Mouse (Mus musculus) mature B cell (primary cell): ENCODE results near the gene Cnot8.

ENCODE experiments used
- in situ Hi-C: fragments of 300-500 bp; cut with MboI; formaldehyde crosslinking; loops from 2 replicates; pipeline ENCODE4 v1.14.3; 2019

The Cnot8 gene

DNA sequence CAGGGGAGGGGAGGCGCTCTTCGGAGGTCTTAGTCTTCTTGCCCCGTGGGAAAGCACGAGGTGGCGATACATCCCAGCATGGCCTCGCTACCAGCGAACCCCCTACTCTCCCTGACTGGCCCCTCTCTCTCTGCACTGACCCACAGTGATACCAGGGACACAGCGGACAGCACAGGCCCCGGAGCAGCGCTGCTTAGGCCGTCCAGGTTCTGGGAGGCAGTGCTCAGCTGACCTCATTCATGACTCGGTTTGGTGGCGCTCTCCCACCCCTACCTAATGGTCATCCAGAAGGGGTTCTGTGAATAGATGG is 654 bp upstream of the Cnot8 start:
- in situ Hi-C loops = loop anchor here (10.0 kb wide), 1 partner anchor 88 kb away; no protein-coding TSS in a partner anchor

DNA sequence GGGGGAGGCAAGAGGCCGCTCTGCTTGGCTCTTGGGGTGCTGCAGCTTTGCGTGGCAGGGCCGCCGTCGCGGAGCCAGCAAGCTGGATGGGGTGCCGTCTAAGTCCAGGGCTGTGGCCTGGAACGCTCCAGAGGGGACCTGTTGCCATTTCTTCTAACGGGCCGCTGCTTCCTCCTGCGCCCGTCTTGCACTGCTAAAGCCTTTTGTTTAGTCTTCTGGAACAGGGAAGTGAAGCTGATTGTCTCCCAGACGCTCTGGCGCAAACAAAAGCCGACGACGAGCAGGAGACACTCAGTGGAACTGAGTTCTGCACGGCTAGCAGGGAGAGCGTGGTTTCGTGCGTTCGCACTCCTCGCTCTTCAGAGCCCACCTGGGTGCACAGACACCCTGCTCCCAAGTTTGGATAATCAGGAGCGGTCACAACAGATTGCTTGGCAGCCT is 418 bp downstream of the Cnot8 start:
- in situ Hi-C loops = loop anchor here (10.0 kb wide), 1 partner anchor 90 kb away; no protein-coding TSS in a partner anchor

DNA sequence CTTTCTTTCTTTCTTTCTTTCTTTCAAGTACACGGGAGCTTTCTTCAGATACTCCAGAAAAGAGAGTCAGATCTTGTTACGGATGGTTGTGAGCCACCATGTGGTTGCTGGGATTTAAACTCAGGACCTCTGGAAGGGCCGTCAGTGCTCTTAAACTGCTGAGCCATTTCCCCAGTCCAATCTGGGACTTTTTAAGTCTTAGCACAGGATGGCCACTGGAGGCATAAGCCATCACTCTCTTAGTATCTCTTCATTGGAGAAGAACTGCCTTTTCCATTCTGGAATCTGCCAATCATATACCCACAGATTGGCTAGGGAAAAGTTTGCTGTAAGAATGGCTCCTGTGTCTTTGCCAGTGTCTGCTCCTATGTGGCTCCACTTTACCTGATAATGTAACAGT is 3.1 kb downstream of the Cnot8 start:
- in situ Hi-C loops = loop anchor here (10.0 kb wide), 1 partner anchor 92 kb away; no protein-coding TSS in a partner anchor

DNA sequence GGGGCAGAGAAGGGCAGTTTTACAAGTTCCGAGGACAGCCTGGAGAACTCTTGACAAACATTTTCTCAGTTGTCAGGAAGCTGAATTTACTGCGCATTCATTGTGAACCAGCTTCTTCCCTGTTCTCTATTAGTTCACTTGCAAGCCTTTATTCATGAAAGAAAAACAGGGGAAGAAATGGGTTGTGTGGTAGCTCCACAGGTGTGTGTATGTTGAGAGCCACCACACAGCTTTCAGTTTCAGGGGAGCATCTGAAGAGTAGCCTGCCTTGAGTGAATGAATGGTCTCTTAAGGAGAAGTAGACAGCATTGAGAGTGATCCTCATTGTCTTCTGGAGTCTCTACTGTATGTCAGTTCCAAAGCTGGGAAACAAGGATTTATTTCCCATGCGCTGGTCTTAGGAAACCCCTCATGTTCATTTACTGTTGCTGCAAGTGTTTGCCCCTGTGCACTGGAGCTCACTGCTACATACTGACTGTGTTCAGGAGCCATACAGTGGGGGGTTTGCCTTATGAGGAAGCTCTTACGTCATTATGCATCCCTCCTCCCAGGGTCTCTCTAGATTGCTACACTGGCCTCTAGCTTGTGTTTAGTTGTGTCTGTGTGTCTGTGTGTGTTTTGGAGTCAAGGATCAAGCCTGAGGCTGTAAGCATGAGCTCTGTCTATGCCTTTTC is 3.8 kb downstream of the Cnot8 start:
- in situ Hi-C loops = loop anchor here (10.0 kb wide), 1 partner anchor 93 kb away; no protein-coding TSS in a partner anchor

DNA sequence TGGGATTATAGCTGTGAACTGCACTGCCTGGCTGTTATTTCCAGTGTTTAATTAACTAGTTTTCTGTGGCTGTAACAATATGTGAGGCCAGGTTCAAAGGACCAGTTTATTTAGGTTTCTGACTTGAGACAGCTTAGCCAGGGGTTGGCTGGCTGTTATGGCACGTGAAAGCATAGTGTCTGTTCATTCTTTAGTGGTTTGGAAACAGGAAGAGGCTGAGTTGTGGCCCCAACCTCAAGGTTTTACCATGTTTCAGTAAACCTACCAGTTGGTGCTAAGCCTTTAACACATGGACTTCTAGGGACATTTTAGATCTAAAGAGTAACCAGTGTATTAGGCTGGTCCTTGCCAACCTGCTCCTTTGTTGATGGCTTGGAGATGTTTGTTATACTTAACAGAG is 12.6 kb downstream of the Cnot8 start:
- in situ Hi-C loops = no loop called here

DNA sequence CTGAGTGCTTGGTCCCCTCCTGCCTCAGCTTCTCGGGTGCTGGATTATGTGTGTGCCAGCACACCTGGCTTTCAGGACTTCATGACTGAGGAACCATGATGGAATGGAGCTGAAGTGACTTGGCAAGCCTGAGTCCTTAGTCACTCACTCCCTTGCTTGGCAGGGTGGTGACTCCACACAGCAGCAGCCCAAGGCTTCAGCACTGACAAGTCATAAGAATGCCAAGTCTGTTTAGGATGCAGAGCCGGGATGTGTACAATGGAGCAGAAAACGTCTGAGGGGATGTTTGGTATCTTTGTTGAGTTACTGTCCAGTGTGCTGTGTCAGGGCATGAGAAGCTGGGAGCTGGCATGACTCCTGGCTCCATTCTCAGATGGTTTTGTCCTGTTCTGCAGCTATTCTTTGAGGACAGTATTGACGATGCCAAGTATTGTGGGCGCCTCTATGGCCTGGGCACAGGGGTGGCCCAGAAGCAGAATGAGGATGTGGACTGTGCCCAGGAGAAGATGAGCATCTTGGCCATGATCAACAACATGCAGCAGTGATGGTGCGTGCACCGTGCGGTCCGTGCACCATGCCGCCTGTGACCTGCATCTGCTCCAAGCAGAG is 13.2 kb downstream of the Cnot8 start:
- in situ Hi-C loops = no loop called here

DNA sequence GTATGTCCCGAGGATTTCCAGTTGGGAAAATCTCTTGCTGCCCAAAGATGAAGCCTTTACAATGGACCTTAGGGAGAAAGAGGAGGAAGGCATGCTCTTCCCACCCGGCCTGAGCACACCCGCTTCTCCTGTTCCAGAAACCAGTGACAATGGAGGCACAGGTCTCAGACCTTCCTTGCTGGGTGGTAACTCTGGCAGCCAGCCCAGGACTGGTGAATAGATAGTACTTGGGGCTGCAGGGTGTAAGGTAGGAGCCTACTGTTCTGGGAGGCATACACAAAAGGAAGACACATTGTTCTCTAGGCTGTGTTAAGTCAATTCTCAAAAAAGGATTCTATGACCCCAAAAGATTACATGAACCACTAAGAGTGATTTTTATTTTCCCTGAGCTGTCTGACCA is 16.7 kb downstream of the Cnot8 start:
- in situ Hi-C loops = no loop called here

DNA sequence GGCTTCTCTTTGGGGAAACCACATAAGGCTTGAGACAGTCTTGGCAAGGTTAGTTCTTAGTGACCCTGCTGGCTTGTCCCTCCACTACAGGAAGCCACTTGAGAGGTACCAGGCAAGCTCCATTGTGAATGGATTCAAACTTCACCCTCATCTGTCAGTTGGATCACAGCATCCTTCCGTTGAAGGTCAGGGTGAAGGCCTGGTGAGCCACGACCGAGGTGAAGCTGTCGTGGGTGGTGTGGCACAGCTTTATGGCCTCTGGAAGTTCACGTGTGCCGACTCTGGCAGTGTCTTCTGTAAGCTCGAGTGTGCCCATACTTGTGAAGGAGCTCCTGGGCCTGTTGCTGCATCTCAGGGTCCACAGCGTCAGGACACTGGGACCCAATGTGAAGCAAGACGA is 17.4 kb downstream of the Cnot8 start:
- in situ Hi-C loops = no loop called here

DNA sequence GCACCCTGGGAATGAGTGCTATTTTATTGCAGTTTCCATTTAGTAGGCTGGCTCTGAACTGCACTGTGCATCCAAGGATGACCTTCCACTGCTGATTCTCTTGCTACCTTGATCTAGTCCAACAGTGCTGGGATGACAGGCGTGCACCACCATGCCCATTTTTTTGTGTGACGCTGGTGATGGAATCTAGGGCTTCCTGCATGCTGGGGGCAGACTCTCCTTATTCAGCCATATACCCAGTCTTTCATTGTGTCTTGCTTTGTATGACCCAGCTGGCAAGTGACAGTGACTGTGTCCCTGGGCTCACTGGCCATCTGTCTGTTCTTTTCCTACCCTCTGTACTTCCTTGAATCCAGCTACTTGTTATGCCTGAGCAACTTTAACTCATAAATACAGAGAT is 19.8 kb downstream of the Cnot8 start:
- in situ Hi-C loops = no loop called here

DNA sequence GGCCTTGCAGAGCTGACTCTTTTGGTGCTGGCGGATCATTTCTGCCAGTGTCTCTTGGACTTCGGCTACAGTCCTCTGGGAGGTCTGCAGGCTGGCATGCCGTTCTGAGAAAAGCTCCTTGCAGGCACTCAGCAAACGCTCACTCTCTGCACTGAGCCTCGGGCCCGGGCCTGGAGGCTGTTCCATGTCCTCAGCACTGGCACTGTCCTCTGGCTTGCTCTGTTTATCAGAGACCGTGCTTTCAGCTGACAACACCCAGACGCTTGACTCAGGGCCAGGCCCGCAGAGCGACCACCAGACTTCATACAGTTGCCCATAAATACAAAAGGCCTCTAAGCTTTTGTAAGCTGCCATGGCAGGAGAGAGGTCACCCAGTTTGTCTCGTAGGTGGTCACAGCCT is 21.1 kb downstream of the Cnot8 start:
- in situ Hi-C loops = no loop called here

DNA sequence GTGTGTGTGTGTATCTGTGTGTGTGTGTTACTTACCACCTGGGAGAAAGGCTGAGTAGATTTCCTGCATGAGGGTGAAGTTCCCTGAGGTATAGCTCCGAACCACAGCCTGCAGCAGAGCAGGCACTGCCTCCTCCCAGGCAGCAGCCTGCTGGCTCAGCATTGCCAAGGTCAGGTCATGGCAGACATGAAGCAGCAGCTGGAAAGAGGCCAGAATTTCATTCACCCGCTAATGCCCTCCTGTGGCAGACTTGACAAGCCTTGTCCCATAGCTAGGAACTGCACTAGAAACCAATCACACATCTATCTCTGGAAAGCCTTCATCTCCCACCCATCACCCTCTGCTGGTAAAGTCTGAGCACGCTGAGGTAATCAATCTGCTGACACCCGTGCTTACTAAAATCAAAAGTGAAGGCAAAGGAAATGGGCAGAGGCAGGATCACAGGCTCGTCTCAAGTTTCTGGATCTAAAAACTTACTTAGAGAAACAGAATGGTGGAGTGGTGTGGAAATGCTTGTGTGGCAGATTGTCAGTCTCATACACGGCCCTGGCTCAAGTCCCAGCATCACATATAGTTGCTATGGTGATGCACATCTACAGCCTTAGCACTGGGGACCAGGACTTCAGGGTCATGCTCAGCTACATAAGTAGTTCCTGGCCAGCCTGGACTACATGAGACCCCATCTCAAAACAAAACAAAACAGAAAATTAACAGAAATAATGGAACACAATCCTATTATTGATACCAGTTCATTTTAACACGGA is 22.6 kb downstream of the Cnot8 start:
- in situ Hi-C loops = no loop called here

DNA sequence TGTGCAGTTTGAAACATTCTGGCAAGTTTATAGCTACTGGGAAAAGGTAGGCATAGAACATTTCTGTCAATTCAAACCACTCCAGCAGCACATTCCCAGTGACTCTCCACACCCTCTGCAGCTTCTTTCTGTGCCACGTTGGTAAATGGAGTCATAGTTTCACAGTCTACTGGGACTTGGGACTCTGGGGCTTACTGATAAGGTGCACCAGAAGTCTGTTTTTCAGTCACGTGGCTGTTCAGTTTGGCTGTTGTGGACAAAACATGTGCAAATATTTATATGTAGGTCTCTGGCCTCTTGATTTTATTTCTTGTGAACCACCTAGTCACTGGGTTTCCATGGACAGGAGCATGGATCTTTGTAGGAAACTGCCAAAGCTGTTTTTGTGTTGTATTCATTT is 23.6 kb downstream of the Cnot8 start:
- in situ Hi-C loops = no loop called here

DNA sequence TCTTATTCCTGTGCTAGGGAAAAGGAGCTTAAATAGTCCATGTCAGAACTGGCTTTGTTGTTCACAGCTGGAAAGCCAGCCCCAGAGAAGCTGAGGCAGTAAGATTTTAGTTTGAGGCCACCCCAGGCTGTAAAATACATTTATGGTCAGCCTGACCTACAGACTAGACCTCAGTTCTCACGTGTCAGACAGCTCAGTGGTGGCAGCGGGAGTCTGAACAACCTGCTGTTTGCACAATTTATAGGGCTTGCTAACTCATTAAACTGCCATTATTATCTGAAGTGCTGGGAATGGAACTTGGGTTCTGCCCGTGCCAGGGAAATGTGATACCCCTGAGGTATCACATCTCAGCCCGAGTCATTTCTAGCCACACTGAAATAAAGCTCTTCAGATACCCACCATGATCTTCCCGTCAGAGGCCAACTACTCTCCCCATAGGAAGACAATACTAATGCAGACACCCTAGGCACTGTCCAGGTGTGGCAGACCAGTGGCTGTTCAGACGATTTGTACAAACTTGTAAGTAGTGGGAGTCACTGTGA is 25.4 kb downstream of the Cnot8 start:
- in situ Hi-C loops = no loop called here

DNA sequence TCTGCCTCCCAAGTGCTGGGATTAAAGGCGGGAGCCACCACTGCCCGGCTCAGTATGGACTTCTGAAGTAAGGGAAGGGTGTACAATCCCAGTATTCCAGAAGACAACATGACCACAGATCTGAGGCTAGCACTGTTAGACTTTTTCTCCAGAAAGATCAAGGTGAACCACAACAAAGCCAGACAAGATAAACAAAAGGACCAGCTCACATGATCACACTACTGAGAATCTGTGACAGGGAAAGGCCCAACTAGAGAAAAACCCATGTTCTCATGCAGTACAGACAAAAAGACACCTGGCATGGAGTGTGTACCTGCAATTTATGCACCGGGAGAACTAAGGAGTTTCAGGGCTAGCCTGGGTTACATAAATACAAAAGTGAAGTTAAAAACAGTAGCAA is 28.1 kb downstream of the Cnot8 start:
- in situ Hi-C loops = no loop called here

DNA sequence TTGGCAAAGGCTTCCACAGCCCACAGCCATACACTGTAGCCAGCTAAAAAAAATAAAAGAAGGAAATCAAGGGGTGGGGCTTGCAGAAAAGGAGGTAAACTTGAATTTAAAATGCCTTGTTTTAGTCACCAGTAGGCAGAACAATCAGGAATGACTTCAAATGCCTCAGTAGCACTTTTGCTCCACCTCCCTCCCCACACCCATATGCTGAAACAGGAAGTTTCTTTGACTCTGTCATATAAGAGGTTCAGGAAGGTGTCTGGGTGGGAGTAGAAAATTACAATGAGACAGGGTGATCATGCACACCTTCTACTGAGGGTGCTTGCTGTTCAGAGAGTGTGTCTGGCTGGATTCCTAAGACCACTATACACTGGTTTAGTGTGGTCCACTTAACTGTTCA is 30.9 kb downstream of the Cnot8 start:
- in situ Hi-C loops = no loop called here

DNA sequence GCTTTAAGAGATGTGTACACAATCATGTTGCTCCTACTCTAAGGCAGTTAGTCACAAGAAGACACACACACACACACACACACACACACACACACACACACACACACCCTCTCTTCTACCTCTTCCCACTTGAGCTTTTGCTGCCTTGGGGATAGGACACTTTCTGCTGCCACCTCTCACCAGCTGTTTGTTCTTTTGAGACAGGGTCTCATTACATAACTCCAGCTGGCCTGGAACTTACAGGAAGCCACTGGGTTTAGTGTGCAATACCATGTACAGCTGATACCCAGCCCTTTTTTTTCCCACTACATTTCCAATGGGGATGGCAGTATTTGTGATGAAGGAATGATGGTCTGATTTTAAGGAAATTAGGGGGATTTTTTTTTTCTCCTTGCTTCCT is 31.3 kb downstream of the Cnot8 start:
- in situ Hi-C loops = no loop called here

DNA sequence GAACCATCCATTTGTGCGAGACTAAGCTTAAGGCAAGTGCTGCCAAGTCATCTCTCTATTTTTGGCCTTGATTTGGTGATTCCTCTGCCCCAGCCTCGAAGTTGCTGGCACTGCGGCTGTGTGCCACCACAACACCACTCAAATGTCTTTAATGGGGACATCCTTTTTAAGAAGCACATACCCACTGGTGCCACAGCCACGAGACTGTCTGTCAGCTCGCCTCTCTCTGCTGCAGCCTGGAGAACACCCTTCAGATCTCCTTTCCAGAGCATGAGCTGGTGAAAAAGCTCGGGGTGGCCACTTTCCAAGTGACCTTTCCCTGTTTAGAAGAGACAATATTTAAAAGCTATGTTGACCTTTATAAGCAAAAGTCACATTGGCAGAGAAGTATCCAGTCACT is 32.7 kb downstream of the Cnot8 start:
- in situ Hi-C loops = no loop called here

DNA sequence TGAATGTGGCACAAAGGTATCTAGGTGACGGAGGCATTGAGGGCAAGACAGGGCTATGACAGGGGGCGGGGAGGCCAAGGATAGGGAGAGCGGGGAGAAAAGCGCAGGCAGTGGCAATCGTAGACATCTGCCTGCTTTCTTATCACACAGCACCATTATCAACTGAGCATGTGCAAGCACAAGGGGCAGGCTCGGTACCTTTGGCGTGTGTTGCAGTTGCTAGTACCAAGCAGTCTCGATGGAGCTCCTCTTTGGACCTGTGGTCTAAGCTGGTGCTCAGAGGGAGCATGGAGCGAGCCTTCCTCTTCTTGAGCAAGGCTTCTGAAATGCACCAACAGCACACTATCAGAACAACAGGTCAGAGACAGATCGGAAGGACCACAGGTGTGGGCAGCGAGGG is 34.9 kb downstream of the Cnot8 start:
- in situ Hi-C loops = no loop called here

DNA sequence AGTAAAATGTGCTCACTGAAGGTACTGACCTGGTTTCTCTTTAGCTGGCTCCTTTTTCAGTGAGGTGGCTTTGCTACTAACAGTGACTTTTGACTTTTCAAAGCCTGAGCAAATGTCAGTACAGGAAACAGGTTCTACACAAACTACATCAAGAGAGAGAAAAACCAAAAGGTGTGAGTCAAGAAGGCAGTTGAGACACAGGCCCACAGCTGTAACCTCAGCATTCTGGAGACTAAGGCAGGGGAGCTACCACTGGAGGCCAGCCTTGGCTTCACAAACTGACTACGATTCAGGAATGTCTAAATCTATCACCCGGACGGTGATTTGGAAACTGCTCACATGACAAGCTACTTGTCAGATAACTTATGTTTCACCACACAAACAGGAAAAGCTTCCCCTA is 35.5 kb downstream of the Cnot8 start:
- in situ Hi-C loops = no loop called here

DNA sequence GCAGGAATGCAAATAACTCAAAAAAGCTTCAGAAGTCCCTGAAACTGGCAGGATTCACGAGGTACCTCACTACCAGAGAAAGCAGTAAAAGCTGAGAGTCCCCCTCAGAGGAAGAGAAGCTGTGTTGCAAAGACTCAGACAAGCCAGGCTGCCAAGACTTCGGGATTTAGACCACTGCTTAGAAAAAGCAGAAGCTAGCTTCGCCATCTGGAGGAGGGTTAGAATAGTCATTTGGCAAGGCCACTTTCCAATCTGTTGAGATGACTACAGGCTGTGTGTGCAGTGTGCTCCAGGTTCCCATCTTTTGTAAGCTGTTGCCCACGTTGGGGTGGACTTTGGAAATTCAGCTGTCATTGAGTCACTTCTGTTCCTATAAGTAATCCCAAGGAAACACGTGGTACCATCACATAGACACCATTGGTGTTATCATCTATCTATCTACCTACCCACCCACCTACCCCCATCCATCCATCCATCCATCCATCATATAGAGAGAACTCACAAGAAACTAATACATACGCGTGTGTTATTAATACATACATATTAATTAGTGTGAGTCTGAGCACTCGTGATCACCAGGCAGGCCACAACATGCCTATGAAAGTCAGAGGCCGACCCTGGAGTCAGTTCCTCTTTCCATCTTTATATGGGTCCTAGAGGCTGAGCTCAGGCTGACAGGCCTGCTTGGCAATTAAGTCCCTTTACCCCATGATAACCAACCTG is 39.9 kb downstream of the Cnot8 start:
- in situ Hi-C loops = no loop called here

DNA sequence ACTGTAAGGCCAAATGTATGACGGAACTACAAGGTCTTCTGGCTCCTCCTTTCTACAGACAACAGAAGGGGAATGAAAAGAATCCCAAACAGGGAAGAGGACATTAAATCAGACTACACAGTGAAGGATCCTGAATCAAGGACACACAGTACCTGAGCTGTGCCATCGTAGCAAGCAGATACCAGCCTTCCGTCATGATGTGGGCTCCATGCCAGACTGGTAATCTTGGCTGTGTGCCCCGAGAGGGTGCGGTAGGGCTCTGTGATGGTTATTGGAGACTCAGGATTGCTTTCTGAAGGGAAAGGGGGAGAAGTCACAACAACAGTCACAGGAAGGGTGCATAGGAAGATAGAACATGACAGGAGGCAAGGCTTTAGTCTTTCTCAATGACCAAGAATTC is 42.3 kb downstream of the Cnot8 start:
- in situ Hi-C loops = no loop called here

DNA sequence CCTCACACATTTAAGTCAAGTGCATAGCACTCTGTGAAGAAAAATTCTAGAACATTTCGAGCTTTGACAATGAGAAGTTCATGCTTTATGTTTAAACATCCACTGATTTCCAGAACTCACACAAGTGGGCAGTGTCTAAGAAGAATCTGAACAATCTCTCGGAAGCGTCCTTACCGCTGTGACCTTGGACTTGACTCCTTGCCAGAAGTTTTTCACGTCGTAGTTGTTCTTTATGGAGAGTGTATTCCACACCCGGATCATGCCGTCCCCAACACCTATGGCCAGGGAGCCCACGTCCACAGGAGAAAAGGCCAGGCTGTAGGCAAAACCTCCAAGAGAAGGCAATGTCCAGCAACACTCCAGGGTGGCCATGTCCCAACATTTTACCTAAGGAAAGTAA is 51.5 kb downstream of the Cnot8 start:
- in situ Hi-C loops = no loop called here
